Mouse (Mus musculus) kidney, embryonic 14.5 days (tissue): ENCODE results near the gene Rtl1. TPM values are rescaled to one million over a fixed set of nuclear protein-coding genes. Genes with fewer than 3 reads are reported as not detected.

Experiments
- ATAC-seq: fragments of 200-750 bp; cut with Nextera tagmentation; 2 replicates; pipeline ENCODE4 v1.8.0; 2017; ENCODE audit warnings: moderate number of reproducible peaks, mild to moderate bottlenecking, moderate TSS enrichment, moderate library complexity; ENCODE audit not compliant: low FRiP score, low TSS enrichment
- H3K27ac ChIP-seq: fragments of 300-500 bp; sonication (generic); 2 replicates; pipeline ENCODE4 v1.5.1; 2014; ENCODE audit warnings: low read depth, mild to moderate bottlenecking, low read length, moderate library complexity, mixed read lengths
- H3K27me3 ChIP-seq: fragments of 300-500 bp; sonication (generic); 2 replicates; pipeline ENCODE4 v1.6.1; 2014; ENCODE audit warnings: mild to moderate bottlenecking, low read length; ENCODE audit not compliant: control insufficient read depth, insufficient read depth
- H3K36me3 ChIP-seq: fragments of 300-500 bp; sonication (generic); 2 replicates; pipeline ENCODE4 v1.6.1; 2014; ENCODE audit warnings: low read length, mixed read lengths; ENCODE audit not compliant: control insufficient read depth, insufficient read depth
- H3K4me1 ChIP-seq: fragments of 300-500 bp; sonication (generic); 2 replicates; pipeline ENCODE4 v1.6.1; 2014; ENCODE audit warnings: low read length, mixed read lengths; ENCODE audit not compliant: control insufficient read depth, insufficient read depth
- H3K4me2 ChIP-seq: fragments of 300-500 bp; sonication (generic); replicated peaks from 2 replicates; pipeline ENCODE4 v1.6.1; 2014; ENCODE audit warnings: low read depth, mild to moderate bottlenecking, low read length
- H3K4me3 ChIP-seq: fragments of 300-500 bp; sonication (generic); 2 replicates; pipeline ENCODE4 v1.5.1; 2014; ENCODE audit warnings: mild to moderate bottlenecking, low read length
- H3K9ac ChIP-seq: fragments of 300-500 bp; sonication (generic); 2 replicates; pipeline ENCODE4 v1.6.1; 2014; ENCODE audit warnings: low read depth, mild to moderate bottlenecking, low read length, moderate library complexity
- H3K9me3 ChIP-seq: fragments of 300-500 bp; sonication (generic); 2 replicates; pipeline ENCODE4 v1.6.1; 2016; ENCODE audit warnings: low read length; ENCODE audit not compliant: control insufficient read depth
- WGBS: fragments of 180-500 bp; shearing (Covaris S2); extraction: QIAGEN DNeasy Blood & Tissue Kit; methylation state at CpG from one replicate; pipeline ENCODE4 v1.1.7; 2014; 5-methylcytosine and 5-hydroxymethylcytosine counted together
- polyA plus RNA-seq: library from polyadenylated mRNA; unstranded; fragments of >200 nt; fragmentation: Nextera tagmentation; extraction: Ambion mirVana; gene quantifications from 2 replicates; pipeline ENCODE4 v1.2.1, GENCODE M21; 2014

Rtl1 gene
- 0.35 and 0.56 TPM in 2 replicates for polyA plus RNA-seq

- Histone ChIP-seq H3K36me3 (peaks cover 12% of the 10 kb centered on the region; the same call in 1 of the 2 replicates), H3K27ac (no peak within 1 kb of the TSS), H3K9me3 (no peaks in the 10 kb centered on the region), H3K4me2 (no peak within 1 kb of the TSS), H3K27me3 (no peaks in the 10 kb centered on the region), H3K4me1 (peaks cover 13% of the 10 kb centered on the region; the same call in 1 of the 2 replicates), H3K4me3 (no peak within 1 kb of the TSS), H3K9ac (no peak within 1 kb of the TSS)
- no peak for ATAC-seq
- WGBS = 80% methylated on average over 7 of the region's 7 CpGs
Measured at GRCm38 (mm10) chr12:109600230-109600629, at the start of gene Rtl1. Rtl1 (minus strand) TSS chr12:109600330.

- no peaks in the 10 kb centered on the region for H3K27me3 ChIP-seq
Measured at GRCm38 (mm10) chr12:109640560-109641167, 40.5 kb upstream of the Rtl1 start.

GRCm38 (mm10) chr12:109632035-109632434 lies 31.9 kb upstream of the Rtl1 start:
- no peak overlapping the region for H3K9ac ChIP-seq
- no peak overlapping the region for H3K27ac ChIP-seq
- no peak overlapping the region for H3K4me2 ChIP-seq
- H3K27me3 ChIP-seq = no peaks in the 10 kb centered on the region
- 58% methylated on average over 3 of the region's 3 CpGs for WGBS
- H3K36me3 ChIP-seq = no peaks in the 10 kb centered on the region; the same call in 1 of the 2 replicates
- H3K4me1 ChIP-seq = no peaks in the 10 kb centered on the region
- ATAC-seq = no peak
- no peak overlapping the region for H3K4me3 ChIP-seq
- H3K9me3 ChIP-seq = no peaks in the 10 kb centered on the region

More at GRCm38 (mm10) chr12:109640560-109641167, 40.5 kb upstream of the Rtl1 start:
- Histone ChIP-seq H3K9ac (no peak overlapping the region), H3K27ac (no peak overlapping the region), H3K4me3 (no peak overlapping the region), H3K4me1 (no peaks in the 10 kb centered on the region), H3K4me2 (no peak overlapping the region), H3K9me3 (no peaks in the 10 kb centered on the region), H3K36me3 (no peaks in the 10 kb centered on the region; the same call in 1 of the 2 replicates)
- no peak for ATAC-seq
- WGBS = 55% methylated on average over 3 of the region's 3 CpGs

GRCm38 (mm10) chr12:109628887-109629286 lies 28.8 kb upstream of the Rtl1 start:
- no peak overlapping the region for H3K9ac ChIP-seq
- H3K27me3 ChIP-seq = no peaks in the 10 kb centered on the region
- no peak overlapping the region for H3K27ac ChIP-seq
- WGBS = 94% methylated on average over 1 of the region's 1 CpGs
- no peak overlapping the region for H3K4me2 ChIP-seq
- H3K36me3 ChIP-seq = no peaks in the 10 kb centered on the region
- H3K4me3 ChIP-seq = no peak overlapping the region
- no peaks in the 10 kb centered on the region for H3K4me1 ChIP-seq
- no peak for ATAC-seq
- no peaks in the 10 kb centered on the region for H3K9me3 ChIP-seq

GRCm38 (mm10) chr12:109626910-109627309 lies 26.8 kb upstream of the Rtl1 start:
- Histone ChIP-seq H3K9me3 (no peaks in the 10 kb centered on the region), H3K36me3 (no peaks in the 10 kb centered on the region), H3K4me2 (no peak overlapping the region), H3K9ac (no peak overlapping the region), H3K27me3 (no peaks in the 10 kb centered on the region), H3K4me1 (no peaks in the 10 kb centered on the region), H3K27ac (no peak overlapping the region), H3K4me3 (no peak overlapping the region)
- WGBS = 88% methylated on average over 5 of the region's 5 CpGs
- no peak for ATAC-seq

GRCm38 (mm10) chr12:109620196-109620595 lies 20.1 kb upstream of the Rtl1 start:
- Histone ChIP-seq H3K27ac (no peak overlapping the region), H3K4me3 (no peak overlapping the region), H3K36me3 (peaks cover 4% of the 10 kb centered on the region; the same call in 1 of the 2 replicates), H3K27me3 (no peaks in the 10 kb centered on the region), H3K4me2 (no peak overlapping the region), H3K9ac (no peak overlapping the region), H3K4me1 (no peaks in the 10 kb centered on the region), H3K9me3 (no peaks in the 10 kb centered on the region)
- ATAC-seq = no peak
- 82% methylated on average over 3 of the region's 3 CpGs for WGBS

GRCm38 (mm10) chr12:109617993-109618392 lies 17.9 kb upstream of the Rtl1 start:
- Histone ChIP-seq H3K4me2 (no peak overlapping the region), H3K27me3 (peaks cover 6% of the 10 kb centered on the region), H3K4me3 (no peak overlapping the region), H3K9me3 (no peaks in the 10 kb centered on the region), H3K4me1 (0 out of 2 replicates have a peak, but pooled peaks cover 3% of the 10 kb centered on the region), H3K27ac (no peak overlapping the region), H3K36me3 (peaks cover 4% of the 10 kb centered on the region; the same call in 1 of the 2 replicates), H3K9ac (no peak overlapping the region)
- ATAC-seq = no peak
- WGBS = 86% methylated on average over 14 of the region's 14 CpGs

- ATAC-seq = no peak
- no peaks in the 10 kb centered on the region for H3K9me3 ChIP-seq
- H3K4me3 ChIP-seq = no peak overlapping the region
- 0 out of 2 replicates have a peak, but pooled peaks cover 3% of the 10 kb centered on the region for H3K4me1 ChIP-seq
- H3K9ac ChIP-seq = no peak overlapping the region
- H3K4me2 ChIP-seq = no peak overlapping the region
- H3K27me3 ChIP-seq = peaks cover 6% of the 10 kb centered on the region
- 51% methylated on average over 15 of the region's 15 CpGs for WGBS
- no peak overlapping the region for H3K27ac ChIP-seq
- H3K36me3 ChIP-seq = peaks cover 4% of the 10 kb centered on the region; the same call in 1 of the 2 replicates
Measured at GRCm38 (mm10) chr12:109617126-109617525, 17.0 kb upstream of the Rtl1 start.

GRCm38 (mm10) chr12:109615371-109615770 lies 15.2 kb upstream of the Rtl1 start:
- H3K4me3 ChIP-seq = no peak overlapping the region
- no peak overlapping the region for H3K27ac ChIP-seq
- 76% methylated on average over 8 of the region's 8 CpGs for WGBS
- H3K4me2 ChIP-seq = no peak overlapping the region
- H3K36me3 ChIP-seq = peaks cover 7% of the 10 kb centered on the region; the same call in 1 of the 2 replicates
- H3K4me1 ChIP-seq = 0 out of 2 replicates have a peak, but pooled peaks cover 3% of the 10 kb centered on the region
- ATAC-seq = no peak
- peaks cover 4% of the 10 kb centered on the region; the same call in 1 of the 2 replicates for H3K9me3 ChIP-seq
- H3K27me3 ChIP-seq = peaks cover 6% of the 10 kb centered on the region
- H3K9ac ChIP-seq = no peak overlapping the region
